Mouse (Mus musculus) liver, embryonic 14.5 days (tissue): ENCODE results near the gene Cachd1. TPM values are rescaled to one million over a fixed set of nuclear protein-coding genes. Genes with fewer than 3 reads are reported as not detected.

Experiments used
- ATAC-seq: fragments of 200-750 bp; cut with Nextera tagmentation; 2 replicates; pipeline ENCODE4 v1.8.0; 2017; ENCODE audit warnings: moderate number of reproducible peaks, mild to moderate bottlenecking, moderate library complexity; ENCODE audit not compliant: insufficient read depth
- DNase-seq, 3 experiments: peaks; one replicate each; pipeline ENCODE4 v3.0.0-alpha.2; 2012 to 2013; ENCODE audit warnings: low read depth in 3 of 3, low spot score in 3 of 3
- H3K27ac ChIP-seq: fragments of 300-500 bp; sonication (generic); 2 replicates; pipeline ENCODE4 v1.5.1; 2014; ENCODE audit warnings: moderate library complexity, mild to moderate bottlenecking, control low read depth, inconsistent platforms
- H3K27me3 ChIP-seq: fragments of 300-500 bp; sonication (generic); 2 replicates; pipeline ENCODE4 v1.6.1; 2014; ENCODE audit warnings: mild to moderate bottlenecking, low read length, moderate library complexity; ENCODE audit not compliant: control insufficient read depth, insufficient read depth
- H3K36me3 ChIP-seq: fragments of 300-500 bp; sonication (generic); replicated peaks from 2 replicates; pipeline ENCODE4 v1.6.1; 2014; ENCODE audit warnings: low read depth; ENCODE audit not compliant: control insufficient read depth, insufficient read depth
- H3K4me1 ChIP-seq, 2 experiments: fragments of 200-500 bp in 1 of 2; fragments of 300-500 bp in 1 of 2; sonication (generic) in 1 of 2; replicated peaks; 2 replicates each; pipeline ENCODE4 v1.6.1; 2012 to 2014; ENCODE audit warnings: antibody characterized with exemption in 1 of 2, inconsistent platforms in 1 of 2, low read length in 1 of 2; ENCODE audit not compliant: control insufficient read depth in 2 of 2, insufficient read depth in 2 of 2
- H3K4me2 ChIP-seq: fragments of 300-500 bp; sonication (generic); 2 replicates; pipeline ENCODE4 v1.6.1; 2014; ENCODE audit warnings: low read depth, mild to moderate bottlenecking, control low read depth, moderate library complexity
- H3K4me3 ChIP-seq, 2 experiments: fragments of 200-500 bp in 1 of 2; fragments of 300-500 bp in 1 of 2; sonication (generic) in 1 of 2; 2 replicates each; pipeline ENCODE4 v1.5.1; 2012 to 2014; ENCODE audit warnings: low read depth in 2 of 2, low read length in 2 of 2, mild to moderate bottlenecking in 2 of 2, control low read depth in 1 of 2, inconsistent platforms in 1 of 2, moderate library complexity in 1 of 2; ENCODE audit not compliant: insufficient read depth in 1 of 2
- H3K9ac ChIP-seq: fragments of 300-500 bp; sonication (generic); replicated peaks from 2 replicates; pipeline ENCODE4 v1.6.1; 2014; ENCODE audit warnings: mild to moderate bottlenecking, control low read depth, moderate library complexity
- H3K9me3 ChIP-seq: fragments of 300-500 bp; sonication (generic); 2 replicates; pipeline ENCODE4 v1.6.1; 2016; ENCODE audit warnings: low read length, mixed read lengths; ENCODE audit not compliant: control insufficient read depth
- CTCF ChIP-seq: IDR thresholded peaks from 2 replicates; pipeline ENCODE4 v1.5.1; 2016; ENCODE audit warnings: antibody characterized with exemption, low read depth, control low read depth
- EP300 ChIP-seq: IDR thresholded peaks from 2 replicates; pipeline ENCODE4 v1.6.1; 2016; ENCODE audit warnings: antibody characterized with exemption, low read depth
- WGBS: fragments of 180-500 bp; shearing (Covaris S2); extraction: QIAGEN DNeasy Blood & Tissue Kit; methylation state at CpG from one replicate; pipeline ENCODE4 v1.1.7; 2014; ENCODE audit not compliant: insufficient replicate concordance; 5-methylcytosine and 5-hydroxymethylcytosine counted together
- polyA plus RNA-seq, 2 experiments: library from polyadenylated mRNA; depleted of rRNA in 1 of 2; stranded (reverse) in 1 of 2; unstranded in 1 of 2; fragments of >200 nt; fragmentation: Nextera tagmentation in 1 of 2; extraction: Ambion mirVana in 1 of 2; gene quantifications; 2 replicates each; pipeline versions ENCODE4 v1.2.1 to v1.2.3; 2012 to 2014

The Cachd1 gene
- polyA plus RNA-seq, 2 experiments: 4.5 to 10.2 TPM

DNA sequence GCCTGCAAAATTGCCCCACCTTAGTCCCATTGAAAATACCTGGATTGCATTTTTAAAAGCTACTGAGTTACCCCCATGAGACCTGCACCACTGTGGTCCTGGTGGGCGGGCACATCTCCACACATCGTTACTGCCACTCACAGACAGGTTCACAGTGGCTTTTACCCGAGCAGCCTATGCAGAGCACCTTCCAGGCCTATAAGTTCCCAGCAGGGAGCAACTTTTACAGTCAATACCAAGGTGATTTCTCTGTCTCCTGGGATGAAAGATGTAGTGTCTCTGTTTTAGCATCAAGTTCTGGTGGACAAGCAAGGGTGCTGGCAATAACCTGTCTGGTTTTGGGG, 24.9 kb downstream of the Cachd1 start:
- H3K4me3 ChIP-seq: no peak overlapping the region
- WGBS: 52% methylated on average over 3 of the region's 3 CpGs
- H3K9ac ChIP-seq: no peak overlapping the region
- no peak for TF ChIP-seq CTCF
- no peak for TF ChIP-seq EP300
- no peaks in the 10 kb centered on the region for H3K36me3 ChIP-seq
- H3K9me3 ChIP-seq: no peaks in the 10 kb centered on the region
- no peaks in the 10 kb centered on the region for H3K27me3 ChIP-seq
- ATAC-seq (no peak), DNase-seq (no peak)
- H3K4me2 ChIP-seq: no peak overlapping the region
- H3K27ac ChIP-seq: no peak overlapping the region
- H3K4me1 ChIP-seq: no peaks in the 10 kb centered on the region

GRCm38 (mm10) chr4:100811057-100811695, 34.7 kb downstream of the Cachd1 start:
- H3K4me1 ChIP-seq: no peaks in the 10 kb centered on the region
- WGBS: 39% methylated on average over 5 of the region's 5 CpGs
- TF ChIP-seq CTCF (no peak), EP300 (no peak)
- no peaks in the 10 kb centered on the region for H3K27me3 ChIP-seq
- no peak overlapping the region for H3K4me3 ChIP-seq
- no peaks in the 10 kb centered on the region for H3K9me3 ChIP-seq
- DNase-seq (no peak), ATAC-seq (no peak)
- H3K36me3 ChIP-seq: no peaks in the 10 kb centered on the region
- no peak overlapping the region for H3K4me2 ChIP-seq
- no peak overlapping the region for H3K9ac ChIP-seq
- H3K27ac ChIP-seq: no peak overlapping the region

GRCm38 (mm10) chr4:100811802-100812510, 35.5 kb downstream of the Cachd1 start:
- WGBS: 28% methylated on average over 8 of the region's 8 CpGs
- ATAC-seq (no peak), DNase-seq (no peak)
- no peak overlapping the region for H3K9ac ChIP-seq
- no peaks in the 10 kb centered on the region for H3K4me1 ChIP-seq
- H3K9me3 ChIP-seq: no peaks in the 10 kb centered on the region
- H3K36me3 ChIP-seq: no peaks in the 10 kb centered on the region
- H3K4me2 ChIP-seq: no peak overlapping the region
- no peak overlapping the region for H3K4me3 ChIP-seq
- no peaks in the 10 kb centered on the region for H3K27me3 ChIP-seq
- no peak overlapping the region for H3K27ac ChIP-seq
- TF ChIP-seq CTCF (no peak), EP300 (no peak)

GRCm38 (mm10) chr4:100813767-100814461, 37.4 kb downstream of the Cachd1 start:
- WGBS: 42% methylated on average over 2 of the region's 2 CpGs
- no peaks in the 10 kb centered on the region for H3K4me1 ChIP-seq
- no peak overlapping the region for H3K9ac ChIP-seq
- DNase-seq: no peak
- H3K4me2 ChIP-seq: no peak overlapping the region
- no peaks in the 10 kb centered on the region for H3K9me3 ChIP-seq
- H3K36me3 ChIP-seq: no peaks in the 10 kb centered on the region
- no peak overlapping the region for H3K27ac ChIP-seq
- no peak overlapping the region for H3K4me3 ChIP-seq
- ATAC-seq: no peak
- H3K27me3 ChIP-seq: no peaks in the 10 kb centered on the region
- no peak for TF ChIP-seq EP300
- no peak for TF ChIP-seq CTCF

GRCm38 (mm10) chr4:100819238-100819637, 42.8 kb downstream of the Cachd1 start:
- TF ChIP-seq CTCF (no peak), EP300 (no peak)
- DNase-seq (no peak), ATAC-seq (no peak)
- Histone ChIP-seq H3K9me3 (no peaks in the 10 kb centered on the region), H3K4me1 (0 out of 4 replicates have a peak, but pooled peaks cover 0 to 2% of the 10 kb centered on the region in 2 experiments), H3K9ac (no peak overlapping the region), H3K36me3 (no peaks in the 10 kb centered on the region), H3K27me3 (no peaks in the 10 kb centered on the region), H3K4me2 (no peak overlapping the region), H3K4me3 (no peak overlapping the region), H3K27ac (no peak overlapping the region)
- 57% methylated on average over 3 of the region's 3 CpGs for WGBS
